Mouse (Mus musculus) cerebellum, postnatal 36 days (tissue): ENCODE results near the gene Gltp.

Experiments
- DNase-seq, 2 experiments: peaks; one replicate each; pipeline ENCODE4 v3.0.0; 2021 to 2022; ENCODE audit warnings: mixed read lengths in 2 of 2

The Gltp gene

DNA sequence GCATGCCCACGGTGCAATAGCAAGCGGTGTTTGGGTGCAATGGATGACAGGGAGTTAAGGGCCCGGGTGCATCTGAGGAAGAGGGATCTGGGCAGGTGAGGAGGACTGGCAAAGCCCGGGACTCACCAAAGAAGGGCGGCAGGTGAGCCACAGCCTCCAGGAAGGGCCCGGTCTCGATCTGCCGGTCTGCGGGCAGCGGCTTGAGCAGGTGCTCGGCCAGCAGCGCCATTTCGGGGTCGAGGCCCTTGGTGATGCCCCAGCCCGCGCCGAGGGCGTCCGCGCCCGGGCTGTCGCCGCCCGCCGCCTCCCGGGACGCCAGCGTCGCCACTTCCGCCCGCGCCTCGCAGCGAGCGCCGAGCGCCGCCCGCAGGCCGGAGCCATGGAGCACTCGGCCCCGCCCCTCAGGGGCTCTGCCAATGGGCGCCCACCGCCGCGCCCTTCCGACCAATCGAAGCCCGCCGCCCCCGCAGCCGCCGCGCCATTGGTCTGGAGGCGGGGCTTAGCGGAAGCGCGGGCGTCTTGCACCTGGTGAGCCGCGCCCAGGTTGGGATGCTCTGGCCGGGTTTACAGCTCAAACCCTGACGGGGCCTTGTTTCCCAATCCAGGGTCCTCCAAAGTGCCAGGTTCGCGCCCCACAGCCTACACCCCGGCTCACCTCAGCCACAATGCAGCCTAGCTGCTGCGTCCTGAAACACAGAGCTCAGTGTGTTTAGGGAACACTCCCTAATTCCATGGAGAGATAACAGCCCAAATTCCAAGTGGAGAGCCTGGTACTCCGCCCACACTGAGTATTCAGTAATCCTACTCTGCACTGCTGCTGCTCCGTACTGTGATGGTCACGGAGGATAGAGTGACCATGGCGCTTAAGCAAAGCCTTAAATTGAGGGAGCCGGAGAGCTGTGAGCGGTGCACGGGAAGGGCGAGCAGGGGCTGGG, at the start of gene Gltp:
Gene Gltp, minus strand, starts transcription at position 352 of the 935 bp plus-strand sequence.
- peak; percentile 92 to 96 for DNase-seq

DNA sequence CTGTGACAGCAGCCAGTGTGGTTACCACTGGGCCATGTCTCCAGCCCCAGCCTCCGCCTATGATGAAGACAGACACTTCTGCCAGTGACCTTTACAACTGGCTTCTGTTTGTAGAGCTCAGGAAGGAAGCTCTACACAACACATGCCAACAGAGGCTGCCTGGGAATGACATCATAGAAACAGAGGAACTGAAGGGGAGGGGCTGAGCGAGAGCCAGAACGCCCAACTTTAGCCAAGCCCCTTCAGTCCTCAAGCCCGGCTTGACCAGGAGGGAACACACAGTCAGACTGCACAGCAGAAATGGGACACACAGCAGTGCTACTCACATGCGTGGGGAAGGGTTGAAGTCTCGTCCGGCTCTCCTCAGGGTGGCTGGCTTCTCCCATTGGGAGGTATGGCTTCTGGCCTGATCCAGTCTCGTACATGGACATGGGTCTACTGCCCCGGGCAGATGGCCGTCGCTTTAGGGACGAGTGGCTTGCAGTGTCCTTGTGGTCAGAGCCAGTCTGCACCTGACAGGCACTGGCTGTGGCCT, 48.0 kb upstream of the Gltp start:
- DNase-seq, result peak; percentile 58 to 63

- DNase-seq, result peak in 1 of 2 experiments; percentile 55
Observed at GRCm38 (mm10) chr5:114737090-114737887, 46.5 kb upstream of the Gltp start.

GRCm38 (mm10) chr5:114733606-114734005, 42.8 kb upstream of the Gltp start:
- no peak for DNase-seq

DNA sequence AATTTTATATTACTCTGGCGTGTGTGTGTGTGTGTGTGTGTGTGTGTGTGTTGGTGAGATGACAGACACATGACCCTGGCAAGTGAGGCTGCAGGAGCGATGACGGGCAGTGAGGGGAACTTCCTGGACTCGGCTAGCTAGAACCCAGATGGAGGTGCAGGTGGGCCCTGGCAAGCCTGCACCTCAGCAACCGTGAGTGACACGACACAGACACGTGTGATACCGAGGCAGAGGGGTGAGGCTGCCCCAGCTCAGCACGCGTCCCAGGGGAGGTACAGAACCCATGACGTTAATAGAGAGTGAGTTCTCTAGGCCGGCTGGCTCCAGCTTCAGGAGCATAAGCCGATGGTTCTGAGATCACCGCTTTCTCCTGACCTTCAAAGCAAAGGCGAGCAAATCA, 41.2 kb upstream of the Gltp start:
- peak in 1 of 2 experiments; percentile 37 for DNase-seq

- DNase-seq, result no peak
Observed at GRCm38 (mm10) chr5:114731498-114731897, 40.7 kb upstream of the Gltp start.

- DNase-seq, result no peak
Observed at GRCm38 (mm10) chr5:114730129-114730528, 39.3 kb upstream of the Gltp start.

- no peak for DNase-seq
Observed at GRCm38 (mm10) chr5:114728160-114728559, 37.4 kb upstream of the Gltp start.

DNA sequence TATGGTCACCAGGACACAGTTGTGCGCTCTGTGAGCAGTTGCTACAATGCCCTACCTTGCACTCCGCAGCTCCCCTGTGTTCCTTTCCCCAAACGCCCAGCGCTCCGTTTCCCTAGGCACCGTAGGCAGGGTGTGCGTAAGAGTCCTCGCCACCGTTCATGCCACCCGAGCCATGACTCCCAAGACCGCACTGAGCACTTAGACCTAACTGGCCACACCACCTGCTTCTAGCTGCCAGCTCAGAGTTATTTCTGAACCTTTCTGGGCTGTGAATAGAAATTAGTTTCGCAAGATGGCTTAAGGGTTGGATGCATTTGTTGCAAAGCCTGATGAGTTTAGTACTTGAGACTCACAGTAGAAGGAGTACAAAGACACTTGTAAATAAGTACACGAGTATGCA, 32.1 kb upstream of the Gltp start:
- no peak for DNase-seq

- no peak for DNase-seq
Observed at GRCm38 (mm10) chr5:114721969-114722368, 31.2 kb upstream of the Gltp start.

GRCm38 (mm10) chr5:114720784-114721183, 30.0 kb upstream of the Gltp start:
- DNase-seq, result no peak

- peak in 1 of 2 experiments; percentile 37 for DNase-seq
Observed at GRCm38 (mm10) chr5:114719928-114720270, 29.1 kb upstream of the Gltp start.

DNA sequence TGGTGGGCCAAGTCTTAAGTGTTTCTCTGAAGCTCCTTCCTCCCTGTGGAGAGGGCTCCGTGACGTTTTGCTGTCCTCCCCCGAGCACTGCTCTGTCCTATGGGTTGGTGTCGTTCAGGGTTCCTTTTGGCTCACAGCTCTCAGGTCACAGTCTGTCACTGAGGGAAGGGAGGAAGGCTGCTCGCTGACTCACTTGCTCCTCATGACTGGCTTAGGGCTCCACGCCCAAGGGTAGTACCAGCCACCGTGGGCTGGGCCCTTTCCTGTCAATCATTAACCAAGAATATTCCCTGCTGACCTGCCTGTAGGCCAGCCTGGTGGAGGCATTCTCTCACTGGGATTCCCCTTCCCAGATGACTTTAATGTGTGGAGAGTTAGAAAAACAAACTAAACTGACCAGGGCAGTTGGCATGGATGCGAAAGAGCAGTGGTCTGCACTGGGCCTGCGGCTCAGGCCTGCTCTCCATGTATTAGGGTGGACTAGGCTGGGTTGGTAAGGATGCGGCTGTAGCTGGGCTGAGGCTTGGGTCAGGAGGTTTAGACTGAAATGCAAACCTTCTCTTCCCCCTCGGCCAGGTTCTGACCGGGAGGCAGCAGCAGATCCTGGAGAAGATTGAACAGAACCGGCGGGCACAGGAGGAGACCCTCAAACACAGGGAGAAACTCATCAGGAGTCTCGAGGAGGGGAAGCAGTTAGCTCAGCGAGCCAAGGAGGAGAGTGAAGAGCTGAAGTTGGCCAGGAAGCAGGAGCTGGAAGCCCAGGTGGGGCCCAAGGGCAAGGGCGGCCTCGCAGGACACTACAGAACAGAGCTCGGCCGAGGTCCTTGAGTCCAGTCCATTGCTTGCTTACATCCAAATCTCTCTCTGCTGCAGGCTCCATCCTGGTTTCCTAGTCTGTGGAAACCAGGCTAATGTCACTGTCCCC, 28.5 kb upstream of the Gltp start:
- peak in 1 of 2 experiments; percentile 67 for DNase-seq

GRCm38 (mm10) chr5:114718483-114718882, 27.7 kb upstream of the Gltp start:
- peak; percentile 89 for DNase-seq

DNA sequence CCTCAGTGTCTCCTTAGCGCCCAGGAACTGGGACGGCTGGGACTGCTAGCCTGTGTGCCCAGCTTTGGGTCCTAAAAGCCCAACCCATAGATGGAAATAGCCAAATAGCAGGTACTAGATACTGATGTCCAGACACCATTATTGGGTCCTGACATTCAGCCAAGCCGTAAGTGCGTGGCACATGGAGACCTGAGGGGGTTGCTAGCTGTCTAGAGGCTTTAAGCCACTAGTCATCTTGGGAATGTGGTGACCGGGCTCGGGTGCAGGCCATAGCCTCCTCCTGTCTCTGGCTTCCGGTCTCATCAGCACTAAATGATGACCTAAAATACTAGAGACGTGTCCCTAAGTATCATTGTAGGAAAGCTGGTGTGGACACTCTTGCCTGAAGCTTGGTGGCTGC, 27.2 kb upstream of the Gltp start:
- no peak for DNase-seq

DNA sequence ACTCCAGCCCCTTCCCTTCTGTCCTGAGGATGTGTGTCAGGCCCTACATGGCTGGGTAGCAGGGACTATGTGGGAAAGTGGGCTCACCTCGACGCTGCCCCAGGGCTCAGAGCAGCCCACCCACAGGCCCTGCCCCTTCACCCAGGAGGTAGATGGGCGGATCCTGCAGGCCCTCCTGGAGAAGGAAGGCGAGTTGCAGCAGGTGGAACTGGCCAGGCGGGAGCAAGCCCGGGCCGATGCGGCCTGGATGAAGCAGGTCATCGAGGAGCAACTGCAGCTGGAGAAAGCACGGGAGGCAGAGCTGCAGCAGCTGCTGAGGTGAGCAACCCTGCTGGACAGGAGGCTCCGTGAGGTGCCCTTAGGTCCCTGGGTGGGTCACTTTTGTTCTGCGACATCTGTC, 26.5 kb upstream of the Gltp start:
- DNase-seq, result no peak

- no peak for DNase-seq
Observed at GRCm38 (mm10) chr5:114714551-114714950, 23.8 kb upstream of the Gltp start.

DNA sequence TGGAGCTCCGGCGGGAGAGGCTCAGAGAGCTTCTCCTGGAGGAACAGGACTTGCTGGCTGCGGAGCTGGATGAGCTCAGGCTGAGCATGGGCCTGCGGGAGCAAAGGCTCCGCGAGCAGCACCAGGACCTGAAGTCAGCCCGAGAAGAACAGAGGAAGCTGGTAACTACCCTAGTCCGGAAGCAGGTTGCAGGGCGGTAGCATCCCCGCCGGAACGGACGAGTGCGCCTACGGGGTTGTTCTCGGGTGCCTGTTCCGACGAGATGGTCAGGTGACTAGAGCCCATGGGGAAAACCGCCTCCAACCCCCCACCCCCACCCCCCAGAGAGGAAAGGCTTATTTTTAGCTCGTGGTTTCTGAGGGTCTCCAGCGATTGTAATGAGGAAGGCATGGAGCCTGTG, 18.6 kb upstream of the Gltp start:
- no peak for DNase-seq

DNA sequence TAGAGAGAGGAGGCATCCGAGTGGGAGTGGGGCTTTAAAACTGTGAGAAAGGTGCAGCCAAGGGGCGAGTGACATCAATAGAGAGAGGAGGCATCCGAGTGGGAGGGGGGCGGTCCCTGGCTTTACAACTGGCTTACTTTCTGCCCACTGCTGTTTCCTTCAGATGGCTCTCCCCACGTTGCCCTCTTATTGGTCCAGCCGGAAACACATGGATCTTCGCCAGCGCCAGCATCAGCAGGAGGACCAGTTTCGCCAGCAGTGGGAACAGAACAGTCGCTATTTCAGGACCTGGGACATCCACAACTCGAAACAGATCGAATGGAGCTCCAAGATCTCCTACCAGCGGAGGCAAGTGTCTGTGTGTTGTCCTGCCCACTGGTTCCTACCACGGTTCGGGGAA, 17.7 kb upstream of the Gltp start:
- peak; percentile 56 to 57 for DNase-seq

- DNase-seq, result peak; percentile 97 to 98
Observed at GRCm38 (mm10) chr5:114707265-114708068, 16.7 kb upstream of the Gltp start, which contains the start of gene Tchp. TSS of gene Tchp (plus strand) at chr5:114707760.
